Mouse (Mus musculus): ENCODE results near the gene Slc47a2. TPM values are rescaled to one million over a fixed set of nuclear protein-coding genes. Genes with fewer than 3 reads are reported as not detected.
A peak's percentile ranks its signal among the peaks of the same experiment; 100 is the strongest.

Gene Slc47a2
- not detected in 2 replicates for polyA plus RNA-seq (2014; fragmentation: Nextera tagmentation; extraction: Ambion mirVana)

GRCm38 (mm10) chr11:61342505-61343420 is at the start of gene Slc47a2:
TSS of gene Slc47a2 (minus strand) at chr11:61342860.
- 0 out of 2 replicates have a peak, but pooled peaks have one; percentile 43 for ATAC-seq (ENCODE audit: low FRiP score, low TSS enrichment)
- Histone ChIP-seq H3K4me1 (ENCODE audit: control insufficient read depth, insufficient read depth, low read length) (0 out of 2 replicates have a peak, but pooled peaks cover 4% of the 10 kb centered on the region), H3K27me3 (ENCODE audit: control insufficient read depth, insufficient read depth, low read length) (peaks cover 16% of the 10 kb centered on the region)

GRCm38 (mm10) chr11:61388936-61389335 is 46.3 kb upstream of the Slc47a2 start:
- H3K4me1 ChIP-seq (ENCODE audit: control insufficient read depth, insufficient read depth, low read length) = no peaks in the 10 kb centered on the region
- H3K9me3 ChIP-seq (ENCODE audit: control insufficient read depth, low read length) = 0 out of 2 replicates have a peak, but pooled peaks cover 5% of the 10 kb centered on the region
- ATAC-seq (ENCODE audit: low FRiP score, low TSS enrichment) = no peak
- no peak overlapping the region for H3K9ac ChIP-seq (ENCODE audit: low read depth, low read length)
- no peaks in the 10 kb centered on the region for H3K36me3 ChIP-seq (ENCODE audit: control insufficient read depth, insufficient read depth, low read length)
- WGBS = 67% methylated on average over 4 of the region's 4 CpGs
- no peak overlapping the region for H3K27ac ChIP-seq (ENCODE audit: low read depth, low read length)
- H3K27me3 ChIP-seq (ENCODE audit: control insufficient read depth, insufficient read depth, low read length) = no peaks in the 10 kb centered on the region
- H3K4me2 ChIP-seq (replicated peaks; ENCODE audit: low read depth, low read length) = no peak overlapping the region
- H3K4me3 ChIP-seq (ENCODE audit: low read length) = no peak overlapping the region

More at GRCm38 (mm10) chr11:61342505-61343420, at the start of gene Slc47a2:
- peak within 1 kb of the TSS; percentile 58 for H3K4me2 ChIP-seq (replicated peaks; ENCODE audit: low read depth, low read length)
- peak within 1 kb of the TSS; percentile 36 for H3K4me3 ChIP-seq (ENCODE audit: low read length)
- H3K9ac ChIP-seq (ENCODE audit: low read depth, low read length) = peak within 1 kb of the TSS; percentile 8; the same call in 1 of the 2 replicates
- H3K9me3 ChIP-seq (ENCODE audit: control insufficient read depth, low read length) = no peaks in the 10 kb centered on the region
- WGBS = 2% methylated on average over 61 of the region's 61 CpGs
- no peaks in the 10 kb centered on the region for H3K36me3 ChIP-seq (ENCODE audit: control insufficient read depth, insufficient read depth, low read length)
- no peak within 1 kb of the TSS for H3K27ac ChIP-seq (ENCODE audit: low read depth, low read length)

DNA sequence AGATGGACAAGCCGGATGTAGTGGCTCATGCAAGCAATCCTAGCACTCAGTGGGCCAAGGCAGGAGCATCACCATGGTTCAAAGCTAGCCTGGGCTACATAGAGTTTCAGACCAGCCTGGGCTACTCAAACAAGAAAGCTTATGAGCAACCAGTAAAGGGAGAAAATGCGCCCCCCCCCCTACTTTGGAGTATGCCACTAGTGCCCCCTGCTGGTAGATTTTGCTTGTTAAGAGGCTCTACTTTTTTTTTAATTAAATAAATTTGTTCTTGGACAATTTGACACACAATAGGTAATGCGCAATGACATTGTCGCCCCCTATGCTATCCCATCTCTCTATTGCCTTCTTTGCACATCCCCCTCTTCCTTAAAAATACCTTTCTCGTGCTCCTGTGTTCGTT is 45.4 kb upstream of the Slc47a2 start:
- WGBS = 62% methylated on average over 6 of the region's 6 CpGs
- H3K9me3 ChIP-seq (ENCODE audit: control insufficient read depth, low read length) = 0 out of 2 replicates have a peak, but pooled peaks cover 5% of the 10 kb centered on the region

DNA sequence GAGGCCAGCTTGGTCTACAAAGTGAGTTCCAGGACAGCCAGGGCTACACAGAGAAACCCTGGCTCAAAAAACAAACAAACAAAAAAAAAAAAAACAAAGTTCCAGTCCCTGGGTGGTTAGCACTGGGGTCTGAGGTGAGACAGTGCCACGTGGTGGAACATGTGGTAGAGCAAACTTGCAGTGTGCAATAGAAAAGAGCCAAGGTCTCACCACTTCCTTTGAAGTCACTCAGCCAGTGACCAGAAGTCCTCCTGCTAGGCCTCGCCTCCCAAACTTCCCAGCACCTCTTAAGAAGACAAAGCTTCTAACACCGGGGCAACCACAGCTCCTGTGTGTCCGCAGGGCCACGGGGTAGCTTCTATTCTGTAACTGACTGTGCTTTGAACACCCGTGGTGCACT is 44.6 kb upstream of the Slc47a2 start:
- 0 out of 2 replicates have a peak, but pooled peaks cover 5% of the 10 kb centered on the region for H3K9me3 ChIP-seq (ENCODE audit: control insufficient read depth, low read length)
- no peaks in the 10 kb centered on the region for H3K36me3 ChIP-seq (ENCODE audit: control insufficient read depth, insufficient read depth, low read length)
- WGBS = 61% methylated on average over 6 of the region's 6 CpGs
- H3K4me2 ChIP-seq (replicated peaks; ENCODE audit: low read depth, low read length) = no peak overlapping the region
- H3K9ac ChIP-seq (ENCODE audit: low read depth, low read length) = no peak overlapping the region
- no peak overlapping the region for H3K4me3 ChIP-seq (ENCODE audit: low read length)
- no peak overlapping the region for H3K27ac ChIP-seq (ENCODE audit: low read depth, low read length)
- no peak for ATAC-seq (ENCODE audit: low FRiP score, low TSS enrichment)
- no peaks in the 10 kb centered on the region for H3K4me1 ChIP-seq (ENCODE audit: control insufficient read depth, insufficient read depth, low read length)
- no peaks in the 10 kb centered on the region for H3K27me3 ChIP-seq (ENCODE audit: control insufficient read depth, insufficient read depth, low read length)

More for the DNA sequence above, 45.4 kb upstream of the Slc47a2 start:
- Histone ChIP-seq H3K4me3 (ENCODE audit: low read length) (no peak overlapping the region), H3K27me3 (ENCODE audit: control insufficient read depth, insufficient read depth, low read length) (no peaks in the 10 kb centered on the region), H3K4me1 (ENCODE audit: control insufficient read depth, insufficient read depth, low read length) (no peaks in the 10 kb centered on the region), H3K27ac (ENCODE audit: low read depth, low read length) (no peak overlapping the region), H3K4me2 (replicated peaks; ENCODE audit: low read depth, low read length) (no peak overlapping the region), H3K36me3 (ENCODE audit: control insufficient read depth, insufficient read depth, low read length) (no peaks in the 10 kb centered on the region), H3K9ac (ENCODE audit: low read depth, low read length) (no peak overlapping the region)
- no peak for ATAC-seq (ENCODE audit: low FRiP score, low TSS enrichment)

- no peak overlapping the region for H3K27ac ChIP-seq (ENCODE audit: low read depth, low read length)
- no peak for ATAC-seq (ENCODE audit: low FRiP score, low TSS enrichment)
These were observed 43.1 kb upstream of the Slc47a2 start for GRCm38 (mm10) chr11:61385725-61386124.

DNA sequence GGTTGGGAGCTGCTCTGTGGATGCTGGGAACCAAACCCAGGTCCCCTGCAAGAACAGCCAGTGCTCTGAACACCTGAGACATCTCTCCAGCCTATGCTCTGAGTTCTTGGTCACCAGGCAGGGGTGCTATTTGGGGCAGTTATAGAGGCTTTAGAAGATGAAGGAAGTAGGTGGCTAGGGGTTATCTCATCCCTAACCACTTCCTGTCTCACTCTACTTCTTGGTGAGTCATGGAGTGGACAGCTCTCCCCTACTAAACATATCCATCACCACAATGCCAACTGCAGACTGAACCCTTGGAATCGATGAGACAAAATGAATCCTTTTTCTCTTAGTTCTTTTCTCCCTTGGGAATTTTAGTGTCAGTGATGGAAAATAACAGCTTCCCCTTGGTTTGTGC is 38.6 kb upstream of the Slc47a2 start:
- 95% methylated on average over 1 of the region's 1 CpGs for WGBS
- Histone ChIP-seq H3K27ac (ENCODE audit: low read depth, low read length) (no peak overlapping the region), H3K4me3 (ENCODE audit: low read length) (no peak overlapping the region), H3K4me2 (replicated peaks; ENCODE audit: low read depth, low read length) (no peak overlapping the region), H3K9me3 (ENCODE audit: control insufficient read depth, low read length) (no peaks in the 10 kb centered on the region), H3K27me3 (ENCODE audit: control insufficient read depth, insufficient read depth, low read length) (peaks cover 25% of the 10 kb centered on the region), H3K36me3 (ENCODE audit: control insufficient read depth, insufficient read depth, low read length) (no peaks in the 10 kb centered on the region), H3K9ac (ENCODE audit: low read depth, low read length) (no peak overlapping the region), H3K4me1 (ENCODE audit: control insufficient read depth, insufficient read depth, low read length) (no peaks in the 10 kb centered on the region)
- no peak for ATAC-seq (ENCODE audit: low FRiP score, low TSS enrichment)

More at GRCm38 (mm10) chr11:61385725-61386124, 43.1 kb upstream of the Slc47a2 start:
- no peaks in the 10 kb centered on the region for H3K4me1 ChIP-seq (ENCODE audit: control insufficient read depth, insufficient read depth, low read length)
- no peaks in the 10 kb centered on the region for H3K9me3 ChIP-seq (ENCODE audit: control insufficient read depth, low read length)
- no peaks in the 10 kb centered on the region for H3K27me3 ChIP-seq (ENCODE audit: control insufficient read depth, insufficient read depth, low read length)
- H3K9ac ChIP-seq (ENCODE audit: low read depth, low read length) = no peak overlapping the region
- no peaks in the 10 kb centered on the region for H3K36me3 ChIP-seq (ENCODE audit: control insufficient read depth, insufficient read depth, low read length)
- 77% methylated on average over 4 of the region's 4 CpGs for WGBS
- no peak overlapping the region for H3K4me2 ChIP-seq (replicated peaks; ENCODE audit: low read depth, low read length)
- H3K4me3 ChIP-seq (ENCODE audit: low read length) = no peak overlapping the region

GRCm38 (mm10) chr11:61378651-61379050 is 36.0 kb upstream of the Slc47a2 start:
- Histone ChIP-seq H3K9ac (ENCODE audit: low read depth, low read length) (no peak overlapping the region), H3K4me3 (ENCODE audit: low read length) (no peak overlapping the region), H3K4me1 (ENCODE audit: control insufficient read depth, insufficient read depth, low read length) (no peaks in the 10 kb centered on the region), H3K27me3 (ENCODE audit: control insufficient read depth, insufficient read depth, low read length) (peaks cover 27% of the 10 kb centered on the region), H3K36me3 (ENCODE audit: control insufficient read depth, insufficient read depth, low read length) (no peaks in the 10 kb centered on the region), H3K9me3 (ENCODE audit: control insufficient read depth, low read length) (no peaks in the 10 kb centered on the region), H3K27ac (ENCODE audit: low read depth, low read length) (no peak overlapping the region), H3K4me2 (replicated peaks; ENCODE audit: low read depth, low read length) (no peak overlapping the region)
- no peak for ATAC-seq (ENCODE audit: low FRiP score, low TSS enrichment)
- 75% methylated on average over 4 of the region's 4 CpGs for WGBS

DNA sequence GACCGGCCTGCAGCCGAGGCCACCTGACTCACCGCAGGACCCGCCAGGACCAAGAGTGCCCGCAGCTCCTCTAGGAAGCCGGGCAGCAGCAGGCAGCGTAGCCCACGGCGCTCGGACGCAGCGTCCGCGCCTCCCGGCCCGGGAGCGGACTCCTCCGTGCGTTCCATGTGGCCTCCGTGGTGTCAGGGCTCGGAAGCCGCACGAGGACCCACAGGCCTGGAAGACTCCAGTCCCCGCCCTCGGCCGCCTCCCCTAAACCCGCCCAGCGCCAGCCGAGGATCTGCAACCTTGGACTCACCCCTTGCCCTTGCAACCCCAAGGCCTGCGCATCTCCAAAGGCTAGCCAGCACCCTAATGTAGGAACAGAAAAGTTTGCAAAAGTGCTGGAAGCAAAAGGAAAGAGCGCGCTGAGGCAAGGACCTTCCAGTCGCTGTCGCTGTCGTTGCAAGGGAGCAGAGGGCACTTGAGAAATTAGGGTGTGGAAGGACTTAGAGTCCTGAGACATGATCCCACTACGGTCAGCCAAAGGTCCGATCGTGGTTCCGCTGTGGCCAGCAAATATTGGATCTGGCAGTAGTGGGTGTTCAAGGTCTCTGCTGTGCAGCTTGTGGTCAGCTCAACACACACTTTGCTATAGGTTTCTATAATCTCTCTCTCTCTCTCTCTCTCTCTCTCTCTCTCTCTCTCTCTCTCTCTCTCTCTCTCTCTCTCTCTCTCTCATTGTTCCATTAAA is 35.4 kb upstream of the Slc47a2 start, which contains the start of gene Slc47a1:
Gene Slc47a1 (minus strand): TSS at position 465 of the 733 bp plus-strand sequence.
- no peaks in the 10 kb centered on the region for H3K9me3 ChIP-seq (ENCODE audit: control insufficient read depth, low read length)
- H3K9ac ChIP-seq (ENCODE audit: low read depth, low read length) = peak within 1 kb of the TSS; percentile 12; the same call in 1 of the 2 replicates
- peak within 1 kb of the TSS; percentile 33 for H3K4me3 ChIP-seq (ENCODE audit: low read length)
- no peak for ATAC-seq (ENCODE audit: low FRiP score, low TSS enrichment)
- H3K27me3 ChIP-seq (ENCODE audit: control insufficient read depth, insufficient read depth, low read length) = peaks cover 27% of the 10 kb centered on the region
- no peaks in the 10 kb centered on the region for H3K36me3 ChIP-seq (ENCODE audit: control insufficient read depth, insufficient read depth, low read length)
- WGBS = 16% methylated on average over 33 of the region's 39 CpGs
- H3K4me1 ChIP-seq (ENCODE audit: control insufficient read depth, insufficient read depth, low read length) = no peaks in the 10 kb centered on the region
- H3K27ac ChIP-seq (ENCODE audit: low read depth, low read length) = no peak within 1 kb of the TSS
- H3K4me2 ChIP-seq (replicated peaks; ENCODE audit: low read depth, low read length) = peak within 1 kb of the TSS; percentile 52

All from kidney, embryonic 14.5 days (tissue).